15 mouse cellular contexts compared by ENCODE assay signal in the genomic region with DNA sequence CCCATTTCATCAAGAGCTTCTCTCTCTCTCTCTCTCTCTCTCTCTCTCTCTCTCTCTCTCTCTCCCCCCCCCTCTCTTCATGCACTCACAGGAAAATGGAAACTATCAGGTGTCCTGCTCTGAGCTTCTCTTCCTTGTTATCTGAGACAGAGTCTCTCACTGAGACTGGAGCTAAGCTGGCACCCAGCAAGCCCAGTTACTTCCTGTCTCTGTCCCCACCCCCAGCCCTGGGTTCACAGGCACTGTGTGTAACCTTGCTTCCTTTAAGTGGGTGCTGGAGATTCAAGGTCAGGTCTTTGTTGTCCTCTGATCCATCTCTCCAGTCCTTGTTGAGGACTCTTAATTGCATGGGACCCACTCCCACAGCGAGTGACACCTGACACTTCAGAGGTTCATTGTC.
DNase-seq lines count a peak whose midpoint lies in the region; ATAC-seq and TF ChIP-seq lines count a peak whose summit lies in the region.
"Had no signal": no experiment of that assay in that cellular context is flagged by ENCODE, and none has a peak within 500 bp of the region (broad histone marks: within the 10 kb centered on the region; RNA-seq: fewer than 3 reads in every experiment).

No protein-coding gene starts in this region.

- 0 out of 2 replicates have a peak, but pooled peaks cover 3% of the 10 kb centered on the region for H3K4me1 ChIP-seq in kidney, embryonic 15.5 days
- H3K4me1 ChIP-seq in embryonic facial prominence, embryonic 10.5 days: peaks cover 19% of the 10 kb centered on the region
- H3K4me1 ChIP-seq in hindbrain, embryonic 15.5 days (replicated peaks): peaks cover 5% of the 10 kb centered on the region; the same call in 1 of the 2 replicates
- H3K4me1 ChIP-seq: heart, embryonic 15.5 days; midbrain, embryonic 15.5 days; stomach, embryonic 15.5 days had no signal

- no peaks in the 10 kb centered on the region for H3K36me3 ChIP-seq in kidney, embryonic 15.5 days
- H3K36me3 ChIP-seq in embryonic facial prominence, embryonic 10.5 days (replicated peaks): no peaks in the 10 kb centered on the region
- no peaks in the 10 kb centered on the region for H3K36me3 ChIP-seq in hindbrain, embryonic 15.5 days
- H3K36me3 ChIP-seq: heart, embryonic 15.5 days; midbrain, embryonic 15.5 days; stomach, embryonic 15.5 days had no signal

- ATAC-seq in kidney, embryonic 15.5 days (replicated peaks; ENCODE audit: low FRiP score): peak; percentile 91
- 0 out of 2 replicates have a peak, but pooled peaks have one; percentile 30 for ATAC-seq in hindbrain, embryonic 15.5 days (ENCODE audit: low FRiP score, low read depth)
- ATAC-seq: midbrain, embryonic 15.5 days had no signal

- no peaks in the 10 kb centered on the region for H3K9me3 ChIP-seq in kidney, embryonic 15.5 days (replicated peaks)
- H3K9me3 ChIP-seq in embryonic facial prominence, embryonic 10.5 days: no peaks in the 10 kb centered on the region
- no peaks in the 10 kb centered on the region for H3K9me3 ChIP-seq in hindbrain, embryonic 15.5 days
- H3K9me3 ChIP-seq: heart, embryonic 15.5 days; midbrain, embryonic 15.5 days; stomach, embryonic 15.5 days had no signal

- H3K4me3 ChIP-seq in kidney, embryonic 15.5 days (replicated peaks): no peak overlapping the region
- no peak overlapping the region for H3K4me3 ChIP-seq in embryonic facial prominence, embryonic 10.5 days
- no peak overlapping the region for H3K4me3 ChIP-seq in hindbrain, embryonic 15.5 days
- H3K4me3 ChIP-seq in gastrocnemius, adult 2 months: no peak overlapping the region
- H3K4me3 ChIP-seq: heart, embryonic 15.5 days; midbrain, embryonic 15.5 days; stomach, embryonic 15.5 days had no signal

- WGBS in kidney, embryonic 15.5 days: 26% methylated on average over 1 of the region's 1 CpGs
- 79% methylated on average over 1 of the region's 1 CpGs for WGBS in embryonic facial prominence, embryonic 10.5 days
- WGBS in hindbrain, embryonic 15.5 days: 93% methylated on average over 1 of the region's 1 CpGs

- intact Hi-C loops in gastrocnemius, adult 2 months (cut with DNase I): no loop called here

- H3K9ac ChIP-seq in kidney, embryonic 15.5 days: no peak overlapping the region
- no peak overlapping the region for H3K9ac ChIP-seq in hindbrain, embryonic 15.5 days
- H3K9ac ChIP-seq: heart, embryonic 15.5 days; midbrain, embryonic 15.5 days; stomach, embryonic 15.5 days had no signal

- no peaks in the 10 kb centered on the region for H3K27me3 ChIP-seq in kidney, embryonic 15.5 days
- no peaks in the 10 kb centered on the region for H3K27me3 ChIP-seq in embryonic facial prominence, embryonic 10.5 days (replicated peaks; ENCODE audit: low read depth, poor library complexity, severe bottlenecking)
- no peaks in the 10 kb centered on the region for H3K27me3 ChIP-seq in hindbrain, embryonic 15.5 days
- H3K27me3 ChIP-seq: heart, embryonic 15.5 days; midbrain, embryonic 15.5 days; stomach, embryonic 15.5 days had no signal

- no peak for TF ChIP-seq CTCF in gastrocnemius, adult 2 months (IDR thresholded peaks at IDR 0.05)

- no peak overlapping the region for H3K4me2 ChIP-seq in kidney, embryonic 15.5 days
- no peak overlapping the region for H3K4me2 ChIP-seq in hindbrain, embryonic 15.5 days
- H3K4me2 ChIP-seq: heart, embryonic 15.5 days; midbrain, embryonic 15.5 days; stomach, embryonic 15.5 days had no signal

- no peak overlapping the region for H3K27ac ChIP-seq in kidney, embryonic 15.5 days
- peak overlapping the region; percentile 66 for H3K27ac ChIP-seq in embryonic facial prominence, embryonic 10.5 days (replicated peaks)
- H3K27ac ChIP-seq in hindbrain, embryonic 15.5 days (replicated peaks): no peak overlapping the region
- H3K27ac ChIP-seq in gastrocnemius, adult 2 months: no peak overlapping the region
- H3K27ac ChIP-seq: heart, embryonic 15.5 days; midbrain, embryonic 15.5 days; stomach, embryonic 15.5 days had no signal

- no peak for DNase-seq in kidney, postnatal 4 days
- DNase-seq in embryonic facial prominence, embryonic 10.5 days (ENCODE audit: low spot score): peak; percentile 15
- DNase-seq in thymus, postnatal 25 days: peak; percentile 34
- DNase-seq in gastrocnemius, adult 2 months: no peak
- no peak for DNase-seq in retina, embryonic 14.5 days (ENCODE audit: low spot score)
- DNase-seq: adrenal gland, postnatal 25 days; cerebellum, adult 9-11 months; kidney, postnatal 25 days; lung, adult 2 months; lung, postnatal 4 days had no signal

Comparison
In these comparisons a context has a peak if more than half of its experiments do, and no peak if none do; other contexts are left out.
1. DNase-seq: peak in embryonic facial prominence, embryonic 10.5 days (single experiment) and thymus, postnatal 25 days (single experiment); none in kidney, postnatal 4 days (0 of 2), gastrocnemius, adult 2 months (single experiment) and retina, embryonic 14.5 days (single experiment).